Mouse (Mus musculus) heart, adult 2 months (tissue): ENCODE data around the gene Wdr24. TPM values are rescaled to one million over a fixed set of nuclear protein-coding genes. Genes with fewer than 3 reads are reported as not detected.

ENCODE experiments used
- DNase-seq, 2 experiments: peaks; one replicate each; pipeline ENCODE4 v3.0.0; 2021
- H3K27ac ChIP-seq: fragments of 200-600 bp; 2 replicates; pipeline ENCODE4 v1.8.1; 2022
- H3K27me3 ChIP-seq: fragments of 200-500 bp; 2 replicates; pipeline ENCODE4 v1.6.1; 2012; ENCODE audit warnings: mild to moderate bottlenecking, low read length, inconsistent platforms, mixed read lengths; ENCODE audit not compliant: control insufficient read depth, insufficient read depth
- H3K36me3 ChIP-seq: fragments of 200-500 bp; 2 replicates; pipeline ENCODE4 v1.6.1; 2012; ENCODE audit warnings: low read length, inconsistent platforms; ENCODE audit not compliant: control insufficient read depth, insufficient read depth
- H3K4me1 ChIP-seq: fragments of 200-500 bp; 2 replicates; pipeline ENCODE4 v1.6.1; 2011; ENCODE audit warnings: low read length; ENCODE audit not compliant: control insufficient read depth, insufficient read depth
- H3K4me3 ChIP-seq: fragments of 200-600 bp; 2 replicates; pipeline ENCODE4 v1.8.1; 2022
- H3K79me2 ChIP-seq: fragments of 200-500 bp; replicated peaks from 2 replicates; pipeline ENCODE4 v1.6.1; 2012; ENCODE audit warnings: mild to moderate bottlenecking, inconsistent platforms, low read length, moderate library complexity, mixed read lengths; ENCODE audit not compliant: control insufficient read depth, insufficient read depth
- H3K9ac ChIP-seq: fragments of 200-500 bp; 2 replicates; pipeline ENCODE4 v1.6.1; 2012; ENCODE audit warnings: low read depth, mild to moderate bottlenecking, control low read depth, inconsistent platforms, low read length, mixed read lengths
- CTCF ChIP-seq: fragments of 200-600 bp; IDR thresholded peaks from 2 replicates; pipeline ENCODE4 v1.8.1; 2022; ENCODE audit warnings: antibody characterized with exemption, mild to moderate bottlenecking, moderate library complexity
- EP300 ChIP-seq: fragments of 200-500 bp; IDR thresholded peaks from 2 replicates; pipeline ENCODE4 v1.6.1; 2011; ENCODE audit warnings: low read depth, low read length, control low read depth; ENCODE audit not compliant: insufficient read depth
- POLR2A ChIP-seq: fragments of 200-500 bp; IDR thresholded peaks from 2 replicates; pipeline ENCODE4 v1.6.1; 2011; ENCODE audit warnings: mild to moderate bottlenecking, low read depth, low read length, control low read depth; ENCODE audit not compliant: insufficient read depth
- WGBS: fragments of 180-500 bp; shearing (Covaris S2); methylation state at CpG from one replicate; pipeline ENCODE4 v1.1.7; 2018; 5-methylcytosine and 5-hydroxymethylcytosine counted together
- intact Hi-C: fragments of 180-260 bp; cut with DNase I; formaldehyde crosslinking; loops from one replicate; pipeline ENCODE4 v1.15.1; 2025
- polyA plus RNA-seq: library from polyadenylated mRNA; depleted of rRNA; stranded (reverse); fragments of >200 nt; gene quantifications from 2 replicates; pipeline ENCODE4 v1.2.3, GENCODE M21; 2012
- total RNA-seq, 2 experiments: library from RNA; stranded (reverse); gene quantifications; 2 replicates each; pipeline ENCODE4 v1.2.3; 2021

Wdr24 gene
- total and polyA plus RNA-seq, 3 experiments, result 11.0 to 20.4 (median 11.1) TPM

GRCm38 (mm10) chr17:25874148-25874720 is 50.8 kb downstream of the Wdr24 start:
- no peak for DNase-seq
- TF ChIP-seq POLR2A (no peak), CTCF (no peak), EP300 (no peak)
- Histone ChIP-seq H3K4me3 (peak overlapping the region; percentile 82), H3K79me2 (no peaks in the 10 kb centered on the region), H3K27me3 (no peaks in the 10 kb centered on the region), H3K27ac (peak overlapping the region; percentile 91), H3K9ac (peak overlapping the region; percentile 65), H3K36me3 (no peaks in the 10 kb centered on the region), H3K4me1 (peaks cover 6% of the 10 kb centered on the region; the same call in 1 of the 2 replicates)
- 19% methylated on average over 14 of the region's 14 CpGs for WGBS
- intact Hi-C loops, result no loop called here

DNA sequence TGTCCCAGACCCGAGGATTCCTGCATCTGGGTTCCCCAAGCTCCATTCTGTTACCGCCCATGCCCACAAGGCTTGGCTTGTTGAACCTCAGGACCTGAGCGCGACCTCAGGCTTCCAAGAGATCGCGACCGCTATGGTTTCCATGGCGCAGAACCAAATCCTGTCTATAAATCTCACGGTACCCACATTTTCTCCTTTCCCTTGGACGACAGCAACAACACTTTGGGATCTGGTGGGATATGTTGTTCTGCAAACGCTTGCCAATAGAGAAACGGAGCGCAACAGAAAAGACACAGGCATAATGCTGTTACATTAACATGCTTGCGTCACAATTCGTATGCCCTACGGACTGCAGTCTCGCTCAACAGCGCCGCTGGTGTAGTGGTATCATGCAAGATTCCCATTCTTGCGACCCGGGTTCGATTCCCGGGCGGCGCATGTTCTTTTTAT is 51.3 kb downstream of the Wdr24 start, which contains the start of gene Mettl26:
Gene Mettl26, plus strand, starts transcription at position 354 of the 450 bp plus-strand sequence.
- peak; percentile 92 to 95 for DNase-seq
- TF ChIP-seq EP300 (peak; percentile 82), POLR2A (no peak), CTCF (peak; percentile 50; the same call in 1 of the 2 replicates)
- Histone ChIP-seq H3K79me2 (no peaks in the 10 kb centered on the region), H3K27me3 (no peaks in the 10 kb centered on the region), H3K27ac (peak within 1 kb of the TSS; percentile 91), H3K4me3 (peak within 1 kb of the TSS; percentile 82), H3K9ac (peak within 1 kb of the TSS; percentile 82), H3K4me1 (peaks cover 6% of the 10 kb centered on the region; the same call in 1 of the 2 replicates), H3K36me3 (no peaks in the 10 kb centered on the region)
- under 1% methylated on average over 25 of the region's 25 CpGs for WGBS
- intact Hi-C loops, result no loop called here

- peak; percentile 89 to 92 for DNase-seq
- no peaks in the 10 kb centered on the region for H3K27me3 ChIP-seq
- WGBS, result 1% methylated on average over 59 of the region's 59 CpGs
- no peaks in the 10 kb centered on the region for H3K79me2 ChIP-seq
- peaks cover 6% of the 10 kb centered on the region; the same call in 1 of the 2 replicates for H3K4me1 ChIP-seq
- peak overlapping the region; percentile 82 for H3K9ac ChIP-seq
- no peaks in the 10 kb centered on the region for H3K36me3 ChIP-seq
- intact Hi-C loops, result no loop called here
- H3K4me3 ChIP-seq, result peak overlapping the region; percentile 82
- H3K27ac ChIP-seq, result peak overlapping the region; percentile 91
- TF ChIP-seq CTCF (peak; percentile 35), POLR2A (peak; percentile 90), EP300 (0 out of 2 replicates have a peak, but pooled peaks have one; percentile 54)
Observed at GRCm38 (mm10) chr17:25875171-25876136, 52.0 kb downstream of the Wdr24 start.

DNA sequence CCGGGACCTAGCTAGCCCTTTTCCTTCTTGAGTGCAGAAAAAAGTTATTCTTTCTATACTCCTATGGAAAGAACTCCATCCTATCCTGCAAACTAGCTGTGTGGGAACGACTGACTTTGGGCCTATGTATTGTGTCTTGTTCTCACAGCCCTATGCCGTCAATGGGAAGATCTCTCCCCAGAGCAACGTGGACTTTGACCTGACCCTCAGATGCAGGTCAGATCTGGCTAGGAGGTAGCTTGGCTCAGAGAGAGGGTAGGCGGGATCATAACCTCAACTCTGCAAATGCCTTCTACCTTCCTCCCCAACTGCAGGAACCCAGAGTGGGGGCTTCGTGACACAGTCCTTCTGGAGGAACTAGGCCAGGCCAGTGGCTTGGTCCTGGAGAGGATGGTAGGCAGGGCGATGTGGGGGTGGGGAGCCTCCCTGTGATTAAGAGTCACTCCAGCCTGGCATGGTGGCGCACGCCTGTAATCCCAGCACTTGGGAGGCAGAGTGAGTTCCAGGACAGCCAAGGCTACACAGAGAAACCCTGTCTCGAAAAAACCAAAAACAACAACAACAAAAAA is 53.0 kb downstream of the Wdr24 start:
- Histone ChIP-seq H3K9ac (no peak overlapping the region), H3K36me3 (no peaks in the 10 kb centered on the region), H3K27ac (no peak overlapping the region), H3K79me2 (no peaks in the 10 kb centered on the region), H3K4me1 (peaks cover 6% of the 10 kb centered on the region; the same call in 1 of the 2 replicates), H3K27me3 (no peaks in the 10 kb centered on the region), H3K4me3 (peak overlapping the region; percentile 82)
- no peak for DNase-seq
- 68% methylated on average over 10 of the region's 10 CpGs for WGBS
- intact Hi-C loops, result no loop called here
- TF ChIP-seq POLR2A, result no peak

DNA sequence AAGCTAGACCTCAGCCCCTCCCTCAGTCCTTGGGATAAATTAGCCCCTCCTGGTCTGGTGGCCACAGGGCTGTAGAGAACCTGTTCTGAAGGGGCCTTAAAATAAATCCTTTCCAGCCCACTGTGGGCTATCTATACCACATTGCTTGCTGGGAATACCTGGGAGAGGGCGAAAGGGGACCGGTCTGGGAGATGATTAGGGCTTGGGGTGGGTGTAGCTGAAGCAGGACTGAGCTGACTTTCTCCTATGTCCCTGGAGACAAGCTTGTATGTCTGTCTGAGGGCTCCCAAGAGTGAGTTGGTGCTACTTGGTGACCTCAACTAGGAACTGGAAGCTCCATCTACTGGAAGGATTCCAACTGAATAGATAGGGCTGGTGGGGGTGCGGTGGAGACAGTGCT is 53.6 kb downstream of the Wdr24 start:
- Histone ChIP-seq H3K79me2 (no peaks in the 10 kb centered on the region), H3K27me3 (no peaks in the 10 kb centered on the region), H3K4me1 (peaks cover 6% of the 10 kb centered on the region; the same call in 1 of the 2 replicates), H3K36me3 (no peaks in the 10 kb centered on the region), H3K27ac (no peak overlapping the region), H3K4me3 (no peak overlapping the region), H3K9ac (no peak overlapping the region)
- WGBS, result 69% methylated on average over 3 of the region's 3 CpGs
- DNase-seq, result no peak
- intact Hi-C loops, result no loop called here
- no peak for TF ChIP-seq POLR2A
- TF ChIP-seq EP300, result no peak
- TF ChIP-seq CTCF, result no peak
